Mouse (Mus musculus): ENCODE results near the gene Olfr934. TPM values are rescaled to one million over a fixed set of nuclear protein-coding genes. Genes with fewer than 3 reads are reported as not detected.

Gene Olfr934
- not detected for total RNA-seq (2023)

DNA sequence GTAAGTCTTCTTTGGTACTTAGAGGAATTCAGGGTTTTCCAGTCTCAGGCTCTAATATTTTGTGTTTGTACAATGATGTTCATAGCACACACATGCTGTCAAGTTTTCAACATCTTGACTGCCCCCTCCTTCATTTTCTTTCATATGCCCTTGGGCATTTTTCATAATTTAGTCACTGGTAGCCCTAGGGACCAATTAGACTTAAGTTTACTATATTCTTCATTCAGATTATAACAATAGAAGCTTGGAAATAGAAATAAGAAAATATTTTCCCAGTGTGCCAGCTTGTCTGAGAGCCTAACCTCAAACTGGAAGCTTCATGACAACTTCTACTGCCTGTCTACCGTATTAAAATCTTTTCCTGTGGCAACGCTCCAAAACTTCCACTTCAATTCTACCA lies at the start of gene Olfr934:
Gene Olfr934, minus strand, starts transcription at position 101 of the 400 bp plus-strand sequence.

DNA sequence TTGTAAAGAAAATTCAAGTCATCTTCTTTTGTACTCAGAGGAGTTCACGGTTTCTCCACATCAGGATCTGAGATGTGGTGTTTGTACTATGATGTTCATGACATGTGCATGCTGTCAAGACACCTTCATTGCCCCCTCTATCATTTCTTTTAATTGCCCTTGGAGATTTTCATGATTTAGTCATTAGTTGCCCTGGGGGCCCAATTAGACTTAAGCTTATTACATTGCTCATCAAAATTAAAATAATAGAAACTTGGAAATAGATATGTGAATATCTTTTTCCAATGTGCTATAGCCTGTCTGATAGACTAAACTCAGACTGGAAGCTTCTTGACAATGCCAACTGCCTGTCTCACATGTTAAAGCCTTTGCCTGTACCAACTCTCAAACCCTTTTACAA lies 35.2 kb upstream of the Olfr934 start, which contains the start of gene Olfr146:
Gene Olfr146, minus strand, starts transcription at position 101 of the 400 bp plus-strand sequence.

DNA sequence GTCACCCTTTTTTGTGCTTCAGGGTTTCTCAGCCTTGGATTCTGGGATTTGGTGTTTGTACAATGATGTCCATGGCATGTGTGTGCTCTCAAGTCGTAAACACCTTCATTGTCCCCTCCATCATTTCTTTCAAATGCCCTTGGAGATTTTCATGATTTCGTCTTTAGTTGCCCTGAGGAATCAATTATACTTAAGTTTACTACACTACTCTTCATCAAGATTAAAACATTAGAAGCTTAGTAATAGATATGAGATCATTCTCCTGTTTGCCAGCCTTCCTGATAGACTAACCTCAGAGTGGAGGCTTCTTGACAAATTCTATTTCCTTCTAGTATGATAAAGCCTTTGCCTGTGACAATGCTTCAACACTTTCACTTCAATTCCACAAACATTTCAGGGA lies 11.5 kb upstream of the Olfr934 start, which contains the start of gene Olfr935:
Gene Olfr935, minus strand, starts transcription at position 101 of the 400 bp plus-strand sequence.

DNA sequence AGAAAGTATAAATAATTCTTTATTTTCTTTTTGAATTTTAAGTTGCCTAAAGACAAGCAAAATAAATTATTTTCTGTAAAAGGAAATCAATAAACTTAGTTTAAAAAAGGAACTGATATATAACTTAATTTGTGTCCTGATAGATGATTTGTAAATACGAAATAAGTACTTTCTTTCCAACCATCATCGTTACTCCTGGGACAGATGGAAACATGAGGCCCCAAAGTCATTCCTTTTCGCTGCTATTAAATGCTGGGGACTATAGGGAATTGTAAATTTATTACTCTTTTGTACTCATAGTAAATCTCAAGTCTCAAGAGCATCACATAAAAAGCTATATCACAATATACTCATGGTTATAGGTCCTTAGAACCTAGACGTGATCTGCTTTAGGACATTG lies 16.1 kb downstream of the Olfr934 start, which contains the start of gene Olfr933:
Gene Olfr933, plus strand, starts transcription at position 301 of the 400 bp plus-strand sequence.

Other genes with a start within 250 kb of the Olfr934 start
- gene Olfr920, start 236.0 kb downstream of the Olfr934 start, total RNA-seq (2023): 0.09 TPM
- not detected for gene Olfr921, start 215.2 kb downstream of the Olfr934 start, total RNA-seq (2023)
- gene Olfr922, start 173.7 kb downstream of the Olfr934 start, total RNA-seq (2023): not detected
- not detected for gene Olfr923, start 161.8 kb downstream of the Olfr934 start, total RNA-seq (2023)
- not detected for gene Olfr924, start 143.9 kb downstream of the Olfr934 start, total RNA-seq (2023)
- not detected for gene Olfr26, start 133.3 kb downstream of the Olfr934 start, total RNA-seq (2023)
- gene Olfr926, start 111.2 kb downstream of the Olfr934 start, total RNA-seq (2023): not detected
- gene Olfr930, start 58.5 kb downstream of the Olfr934 start, total RNA-seq (2023): not detected
- not detected for gene Olfr933, start 16.0 kb downstream of the Olfr934 start, total RNA-seq (2023)
- gene Olfr935, start 11.4 kb upstream of the Olfr934 start, total RNA-seq (2023): not detected
- gene Olfr146, start 35.1 kb upstream of the Olfr934 start, total RNA-seq (2023): not detected
- not detected for gene Olfr937, start 76.6 kb upstream of the Olfr934 start, total RNA-seq (2023)
- not detected for gene Olfr938, start 90.6 kb upstream of the Olfr934 start, total RNA-seq (2023)
- gene Olfr27, start 139.8 kb upstream of the Olfr934 start, total RNA-seq (2023): not detected
- not detected for gene Olfr943, start 178.0 kb upstream of the Olfr934 start, total RNA-seq (2023)
- gene Olfr944, start 213.6 kb upstream of the Olfr934 start, total RNA-seq (2023): not detected

Data from CD8-positive naive resting alpha-beta T cell, adult 57 days (primary cell).